ENCODE assay signal across 8 mouse cellular contexts in the genomic region with DNA sequence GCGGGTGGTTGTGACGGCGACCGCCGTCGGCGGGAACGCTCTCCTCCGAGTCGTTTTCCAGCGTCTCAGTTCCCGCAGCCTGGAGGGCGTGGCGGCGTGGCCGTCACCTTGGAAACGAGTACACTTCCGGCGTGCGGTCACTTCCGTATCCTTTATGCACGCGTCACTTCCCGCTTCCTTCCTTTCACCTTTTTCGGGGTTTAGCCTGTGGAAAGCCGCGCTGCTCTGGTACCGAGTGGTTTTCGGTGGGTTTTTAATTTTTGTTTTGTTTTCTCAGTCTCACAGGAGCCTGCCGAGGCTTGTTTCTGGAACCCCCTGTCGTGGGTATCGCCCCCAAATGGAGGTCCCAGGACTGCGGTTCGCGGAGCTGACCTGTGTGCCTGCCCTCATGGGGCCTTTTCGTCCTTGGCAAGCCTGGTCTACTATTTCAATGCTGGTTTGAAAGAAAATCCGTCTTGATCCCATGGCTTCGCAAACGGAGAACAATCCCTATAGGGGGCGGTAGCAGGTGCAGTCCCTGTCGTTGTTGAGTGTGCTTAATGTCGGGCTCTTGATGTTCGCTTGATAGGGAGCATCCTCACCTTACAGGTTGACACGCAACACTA. TPM values are rescaled to one million over a fixed set of nuclear protein-coding genes. Genes with fewer than 3 reads are reported as not detected.
A peak's percentile ranks its signal among the peaks of the same experiment; 100 is the strongest.
DNase-seq lines count a peak whose midpoint lies in the region; ATAC-seq and TF ChIP-seq lines count a peak whose summit lies in the region.

TSS of gene Ankrd42 (minus strand) at position 122 of the 605 bp plus-strand sequence.

- in situ Hi-C loops in CH12.LX (cut with MboI; ENCODE audit: low pct_ligation_motif_present, low pct_unique_long_range_greater_than_20kb, low sequenced_read_pairs), result loop anchor here (5.0 kb wide), 1 partner anchor 230 kb away; no protein-coding TSS in a partner anchor

- under 1% methylated on average over 44 of the region's 44 CpGs for WGBS in forebrain, embryonic 11.5 days
- WGBS in heart, embryonic 16.5 days, result under 1% methylated on average over 44 of the region's 44 CpGs
- WGBS in liver, embryonic 15.5 days (ENCODE audit: insufficient replicate concordance), result under 1% methylated on average over 44 of the region's 44 CpGs
- WGBS in neural tube, embryonic 12.5 days, result under 1% methylated on average over 44 of the region's 44 CpGs

- H3K27me3 ChIP-seq in CH12.LX (replicated peaks), result peaks cover 33% of the 10 kb centered on the region
- H3K27me3 ChIP-seq in forebrain, embryonic 11.5 days (ENCODE audit: control insufficient read depth, insufficient read depth, low read length), result no peaks in the 10 kb centered on the region
- no peaks in the 10 kb centered on the region for H3K27me3 ChIP-seq in heart, embryonic 16.5 days (ENCODE audit: control insufficient read depth, insufficient read depth, low read length)
- H3K27me3 ChIP-seq in liver, embryonic 15.5 days, result peaks cover 31% of the 10 kb centered on the region
- no peaks in the 10 kb centered on the region for H3K27me3 ChIP-seq in neural tube, embryonic 12.5 days (replicated peaks)

- dilution Hi-C loops in CH12.LX (cut with MboI; ENCODE audit: extremely low pct_ligation_motif_present, extremely low pct_unique_long_range_greater_than_20kb, low sequenced_read_pairs), result no loop called here

- no peak for TF ChIP-seq RAD21 in CH12.LX (IDR thresholded peaks at IDR 0.05; ENCODE audit: low read depth, low read length)

- H3K9me3 ChIP-seq in CH12.LX (replicated peaks; ENCODE audit: low read length), result no peaks in the 10 kb centered on the region
- H3K9me3 ChIP-seq in forebrain, embryonic 11.5 days (ENCODE audit: control insufficient read depth, low read length), result no peaks in the 10 kb centered on the region
- H3K9me3 ChIP-seq in heart, embryonic 16.5 days (replicated peaks; ENCODE audit: control insufficient read depth, low read length), result no peaks in the 10 kb centered on the region
- no peaks in the 10 kb centered on the region for H3K9me3 ChIP-seq in liver, embryonic 15.5 days (replicated peaks)
- no peaks in the 10 kb centered on the region for H3K9me3 ChIP-seq in neural tube, embryonic 12.5 days

- no peak for TF ChIP-seq EP300 in CH12.LX (IDR thresholded peaks at IDR 0.05; ENCODE audit: low read length)

- H3K27ac ChIP-seq in CH12.LX (ENCODE audit: insufficient read depth, low read depth), result 0 out of 2 replicates have a peak within 1 kb of the TSS, but pooled peaks have one; percentile 18
- no peak within 1 kb of the TSS for H3K27ac ChIP-seq in forebrain, embryonic 11.5 days (ENCODE audit: low read depth, low read length)
- H3K27ac ChIP-seq in heart, embryonic 16.5 days (ENCODE audit: low read length), result peak within 1 kb of the TSS; percentile 92
- H3K27ac ChIP-seq in liver, embryonic 15.5 days (replicated peaks), result peak within 1 kb of the TSS; percentile 65
- peak within 1 kb of the TSS; percentile 47; the same call in 1 of the 2 replicates for H3K27ac ChIP-seq in neural tube, embryonic 12.5 days

- peak in 1 of 2 experiments; percentile 40; a peak in 2 of 4 replicates for TF ChIP-seq CTCF in CH12.LX (conservative IDR thresholded peaks at IDR 0.05 in 1 of 2, IDR thresholded peaks at IDR 0.05 in 1 of 2; ENCODE audit: low read depth in 2 of 2, low read length in 2 of 2)

- H3K4me3 ChIP-seq in CH12.LX (replicated peaks in 1 of 3; ENCODE audit: low read depth in 2 of 3, low read length in 2 of 3, poor library complexity in 1 of 3), result peak within 1 kb of the TSS; percentile 68 to 97 (median 76)
- peak within 1 kb of the TSS; percentile 68 for H3K4me3 ChIP-seq in forebrain, embryonic 11.5 days (ENCODE audit: low read depth, low read length)
- peak within 1 kb of the TSS; percentile 75 for H3K4me3 ChIP-seq in heart, embryonic 16.5 days (ENCODE audit: low read length)
- H3K4me3 ChIP-seq in liver, embryonic 15.5 days (replicated peaks), result peak within 1 kb of the TSS; percentile 81
- H3K4me3 ChIP-seq in neural tube, embryonic 12.5 days, result peak within 1 kb of the TSS; percentile 77

- DNase-seq in CH12.LX (ENCODE audit: extremely low read depth), result peak; percentile 90
- peak; percentile 86 for DNase-seq in c-Kit-positive CD71-positive TER-119-negative erythroid progenitor cells, embryonic 14.5 days (ENCODE audit: low read depth)
- DNase-seq in forebrain, embryonic 11.5 days (ENCODE audit: low spot score), result peak; percentile 93
- peak; percentile 95 to 96 for DNase-seq in kidney, postnatal 36 days
- DNase-seq in telencephalon, adult 2 months (ENCODE audit: low read depth, low spot score), result peak; percentile 81

- peaks cover 14% of the 10 kb centered on the region for H3K79me2 ChIP-seq in CH12.LX (replicated peaks; ENCODE audit: control insufficient read depth, extremely low read depth, insufficient read depth, poor library complexity, severe bottlenecking)

- peaks cover 2 to 31% of the 10 kb centered on the region in 2 experiments for H3K36me3 ChIP-seq in CH12.LX (replicated peaks in 1 of 2; ENCODE audit: control insufficient read depth in 1 of 2, insufficient read depth in 1 of 2, low read length in 1 of 2)
- no peaks in the 10 kb centered on the region for H3K36me3 ChIP-seq in forebrain, embryonic 11.5 days (ENCODE audit: control insufficient read depth, insufficient read depth, low read length)
- H3K36me3 ChIP-seq in heart, embryonic 16.5 days (ENCODE audit: control insufficient read depth, insufficient read depth), result peaks cover 2% of the 10 kb centered on the region
- peaks cover 8% of the 10 kb centered on the region for H3K36me3 ChIP-seq in liver, embryonic 15.5 days (replicated peaks)
- H3K36me3 ChIP-seq in neural tube, embryonic 12.5 days, result peaks cover 8% of the 10 kb centered on the region; the same call in 1 of the 2 replicates

- peak within 1 kb of the TSS; percentile 76 for H3K9ac ChIP-seq in CH12.LX (ENCODE audit: insufficient read depth, low read depth)
- H3K9ac ChIP-seq in forebrain, embryonic 11.5 days (ENCODE audit: low read length), result peak within 1 kb of the TSS; percentile 73
- peak within 1 kb of the TSS; percentile 89 for H3K9ac ChIP-seq in heart, embryonic 16.5 days (ENCODE audit: low read length)
- H3K9ac ChIP-seq in liver, embryonic 15.5 days, result peak within 1 kb of the TSS; percentile 75
- H3K9ac ChIP-seq in neural tube, embryonic 12.5 days, result peak within 1 kb of the TSS; percentile 79

- peak; percentile 89 for TF ChIP-seq POLR2A in CH12.LX (IDR thresholded peaks at IDR 0.05; ENCODE audit: low read depth, low read length)

- peak within 1 kb of the TSS; percentile 99 for H3K4me2 ChIP-seq in CH12.LX (ENCODE audit: insufficient read depth, low read depth, poor library complexity, severe bottlenecking)
- peak within 1 kb of the TSS; percentile 94 for H3K4me2 ChIP-seq in forebrain, embryonic 11.5 days (ENCODE audit: low read depth, low read length, severe bottlenecking)
- H3K4me2 ChIP-seq in heart, embryonic 16.5 days (ENCODE audit: low read depth, low read length), result peak within 1 kb of the TSS; percentile 93
- peak within 1 kb of the TSS; percentile 93 for H3K4me2 ChIP-seq in liver, embryonic 15.5 days
- peak within 1 kb of the TSS; percentile 96 for H3K4me2 ChIP-seq in neural tube, embryonic 12.5 days (replicated peaks)

- peak; percentile 98 for ATAC-seq in forebrain, embryonic 11.5 days (replicated peaks; ENCODE audit: low FRiP score)
- peak; percentile 98 for ATAC-seq in heart, embryonic 16.5 days (replicated peaks; ENCODE audit: extremely low read depth, insufficient read depth, low FRiP score)
- ATAC-seq in liver, embryonic 15.5 days (ENCODE audit: insufficient read depth), result peak; percentile 98
- ATAC-seq in neural tube, embryonic 12.5 days (ENCODE audit: low FRiP score, low read depth), result peak; percentile 99

- peaks cover 5 to 22% of the 10 kb centered on the region in 2 experiments; a peak in 2 of 4 replicates for H3K4me1 ChIP-seq in CH12.LX (ENCODE audit: control insufficient read depth in 1 of 2, insufficient read depth in 2 of 2)
- H3K4me1 ChIP-seq in forebrain, embryonic 11.5 days (replicated peaks; ENCODE audit: control insufficient read depth, insufficient read depth, low read length), result peaks cover 4% of the 10 kb centered on the region; the same call in 1 of the 2 replicates
- H3K4me1 ChIP-seq in heart, embryonic 16.5 days (ENCODE audit: control insufficient read depth, insufficient read depth, low read length), result peaks cover 13% of the 10 kb centered on the region
- H3K4me1 ChIP-seq in liver, embryonic 15.5 days (replicated peaks), result peaks cover 17% of the 10 kb centered on the region
- H3K4me1 ChIP-seq in neural tube, embryonic 12.5 days, result peaks cover 13% of the 10 kb centered on the region

TF ChIP-seq in CH12.LX, 34 proteins besides CTCF, POLR2A, EP300 and RAD21 (continues in another document):
- TF ChIP-seq MYC (IDR thresholded peaks at IDR 0.05; ENCODE audit: low read depth, low read length), result 0 out of 2 replicates have a peak, but pooled peaks have one; percentile 27
- TF ChIP-seq TBP (conservative IDR thresholded peaks at IDR 0.05; ENCODE audit: low read depth, low read length), result 0 out of 2 replicates have a peak, but pooled peaks have one; percentile 55
- no peak for TF ChIP-seq NRF1 (IDR thresholded peaks at IDR 0.05; ENCODE audit: low read depth, low read length)
- TF ChIP-seq PAX5 (IDR thresholded peaks at IDR 0.05; ENCODE audit: low read length), result no peak
- peak; percentile 88 for TF ChIP-seq HCFC1 (IDR thresholded peaks at IDR 0.05; ENCODE audit: low read depth, low read length)
- TF ChIP-seq KAT2A (IDR thresholded peaks at IDR 0.05; ENCODE audit: insufficient replicate concordance, low read length), result peak; percentile 57; the same call in 1 of the 2 replicates
- peak; percentile 92 for TF ChIP-seq ELF1 (IDR thresholded peaks at IDR 0.05; ENCODE audit: low read depth, low read length)
- no peak for TF ChIP-seq MEF2A (IDR thresholded peaks at IDR 0.05; ENCODE audit: borderline replicate concordance, low read depth, low read length)
- peak; percentile 100 for TF ChIP-seq SIN3A (IDR thresholded peaks at IDR 0.05; ENCODE audit: low read length)
- no peak for TF ChIP-seq UBTF (IDR thresholded peaks at IDR 0.05; ENCODE audit: low read depth, low read length)
- no peak for TF ChIP-seq JUND (conservative IDR thresholded peaks at IDR 0.05; ENCODE audit: low read depth, low read length)
- TF ChIP-seq USF1 (IDR thresholded peaks at IDR 0.05; ENCODE audit: low read depth, low read length), result no peak
- TF ChIP-seq ZMIZ1 (IDR thresholded peaks at IDR 0.05; ENCODE audit: low read depth, low read length), result peak; percentile 30; the same call in 1 of the 2 replicates
- TF ChIP-seq ZKSCAN1 (IDR thresholded peaks at IDR 0.05; ENCODE audit: borderline replicate concordance, low read depth, low read length), result no peak

RNA-seq across cellular contexts. Expression of gene Ankrd42, which starts in this region (rescaled TPM):
- total RNA-seq in CH12.LX (2012; rRNA removed) (0.38 and 0.68 TPM in 2 replicates), CH12.LX (2014; rRNA removed) (0.22 and 0.26 TPM in 2 replicates)
- 0.14 and 0.26 TPM in 2 replicates for polyA plus RNA-seq in CH12.LX (2012; ENCODE audit: insufficient read length, low read depth)
- polyA plus RNA-seq in forebrain, embryonic 11.5 days (2014; fragmentation: Nextera tagmentation; extraction: Ambion mirVana), result 9.1 and 12.4 TPM in 2 replicates
- polyA plus RNA-seq in heart, embryonic 16.5 days (2015; fragmentation: Nextera tagmentation; extraction: Ambion mirVana), result 3.1 and 3.2 TPM in 2 replicates
- polyA plus RNA-seq in liver, embryonic 15.5 days (2015; fragmentation: Nextera tagmentation; extraction: Ambion mirVana), result 0.31 and 0.43 TPM in 2 replicates
- polyA plus RNA-seq in neural tube, embryonic 12.5 days (2016; fragmentation: Nextera tagmentation; extraction: Ambion mirVana), result 12.3 TPM in 2 replicates

Comparison
In these comparisons a context has a peak if more than half of its experiments do, and no peak if none do; other contexts are left out.
1. Peak in DNase-seq, H3K4me3 ChIP-seq, H3K27ac ChIP-seq, H3K9ac ChIP-seq and H3K4me2 ChIP-seq in CH12.LX; RNA of the gene not detected or under 1 TPM.
2. Peak in ATAC-seq, H3K4me3 ChIP-seq, H3K27ac ChIP-seq, H3K9ac ChIP-seq and H3K4me2 ChIP-seq in liver, embryonic 15.5 days; RNA of the gene not detected or under 1 TPM.